Mouse (Mus musculus) urinary bladder, postnatal 10 days (tissue): ENCODE measurements at regions not wholly inside any gene's neighbourhood (a gene's known extent, or its start where the extent isn't known, plus 50 kb on each side); places are given as distances from the start of the nearest gene placed in this dataset.

Experiments
- DNase-seq: peaks from one replicate; pipeline ENCODE4 v3.0.0; 2022; ENCODE audit warnings: low spot score

DNA sequence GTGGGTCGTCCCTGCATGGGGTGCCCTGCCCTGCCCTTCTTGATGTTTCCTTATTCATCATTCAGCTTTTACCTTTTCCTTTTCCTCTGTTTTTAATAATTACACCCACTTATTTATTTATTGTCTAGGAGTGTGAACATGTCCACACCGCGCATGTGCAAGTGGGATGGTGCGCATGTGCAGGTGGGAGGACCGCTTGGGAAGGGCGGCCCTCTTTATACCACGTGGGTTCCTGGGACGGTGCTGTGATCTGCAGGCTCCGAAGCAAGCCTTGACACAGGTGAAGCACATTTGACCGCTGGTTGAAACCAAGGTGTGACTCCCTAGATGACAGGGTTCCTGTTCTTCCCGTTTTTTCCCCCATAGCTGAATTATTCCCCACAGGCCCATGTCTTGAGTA, 60.0 kb downstream of the Syf2 start:
- no peak for DNase-seq

DNA sequence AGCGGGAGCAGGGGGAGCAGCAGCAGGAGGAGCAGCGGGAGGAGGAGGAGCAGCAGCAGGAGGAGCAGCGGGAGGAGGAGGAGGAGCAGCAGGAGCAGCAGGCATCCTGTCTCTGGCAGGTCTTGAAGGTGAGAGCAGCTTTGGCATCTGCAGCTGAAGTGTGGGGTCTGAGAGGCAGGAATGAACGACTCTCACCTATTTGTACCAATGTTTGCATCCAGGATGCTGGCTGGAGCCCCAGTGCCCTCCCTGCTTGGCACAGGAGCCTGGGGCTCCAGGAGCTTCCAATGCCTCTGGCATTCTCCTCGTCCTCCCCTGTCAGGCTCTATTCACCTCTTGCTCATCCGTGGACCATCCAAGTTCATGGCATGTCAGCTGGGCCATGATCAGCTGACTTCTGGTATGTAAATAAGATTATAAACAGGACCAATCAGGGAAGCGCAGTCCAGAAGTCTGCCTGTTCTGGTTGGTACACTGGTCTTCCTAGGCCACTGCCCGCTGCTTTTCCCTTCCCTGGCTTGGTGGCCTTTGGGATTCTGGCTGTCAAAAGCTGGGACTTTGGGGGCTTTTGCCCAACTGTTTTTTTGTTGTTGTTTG, 62.9 kb downstream of the Syf2 start:
- no peak for DNase-seq

DNA sequence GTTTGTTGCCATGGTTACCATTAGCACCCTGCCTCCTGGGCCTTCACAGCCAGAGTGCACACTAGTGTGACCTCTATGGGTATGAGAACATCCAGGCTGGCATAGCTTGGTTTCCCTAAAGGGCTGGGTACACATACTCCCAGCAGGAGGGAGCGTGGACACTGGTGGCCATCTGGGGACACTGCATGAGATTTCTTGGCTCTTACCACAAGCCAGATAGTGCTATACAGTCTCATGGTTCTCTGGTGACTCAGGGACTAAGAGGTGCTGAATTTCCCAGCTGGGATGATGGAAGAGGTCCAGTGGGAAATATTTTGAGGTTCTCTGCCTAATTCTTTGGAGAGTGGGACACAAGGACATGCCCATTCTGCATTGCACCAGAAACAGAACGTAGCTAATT, 63.5 kb downstream of the Syf2 start:
- no peak for DNase-seq

DNA sequence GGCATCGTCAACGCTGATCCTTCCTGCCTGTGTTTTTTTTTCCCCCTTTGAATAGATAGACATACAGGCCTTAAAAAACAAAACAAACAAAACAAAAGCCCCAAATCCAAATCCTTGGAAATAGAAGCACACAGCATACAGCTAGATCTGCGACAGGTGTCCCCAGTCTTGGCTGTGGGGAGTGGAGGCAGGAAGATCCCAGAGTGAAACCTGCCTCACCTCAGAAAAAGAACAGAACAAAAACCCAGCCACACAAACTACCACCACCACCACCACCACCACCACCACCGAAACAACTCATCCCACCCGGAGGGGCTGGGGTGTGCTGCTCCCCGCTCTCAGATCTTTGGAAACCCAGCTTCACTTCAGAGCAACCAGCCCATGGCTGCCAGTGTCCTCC, 64.0 kb downstream of the Syf2 start:
- no peak for DNase-seq

DNA sequence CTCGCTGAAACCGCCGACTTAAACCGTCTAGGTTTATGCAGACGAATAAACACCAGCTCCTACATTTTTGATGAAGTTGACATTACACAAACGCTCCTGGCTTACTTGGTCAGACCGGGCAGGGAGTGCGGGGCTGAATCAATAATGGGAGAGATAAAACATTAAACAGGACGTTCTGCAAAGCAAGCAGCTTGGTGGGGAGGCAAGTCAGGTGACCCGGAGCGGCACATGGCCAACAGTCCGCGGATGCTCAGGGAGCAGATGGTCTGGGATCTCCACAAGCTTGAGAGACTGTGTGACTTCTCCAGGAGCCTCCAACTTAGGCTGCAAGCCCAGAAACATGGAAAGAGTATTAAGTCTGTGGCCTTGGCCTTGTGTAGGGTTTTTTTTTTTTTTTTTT, 64.4 kb downstream of the Syf2 start:
- no peak for DNase-seq

DNA sequence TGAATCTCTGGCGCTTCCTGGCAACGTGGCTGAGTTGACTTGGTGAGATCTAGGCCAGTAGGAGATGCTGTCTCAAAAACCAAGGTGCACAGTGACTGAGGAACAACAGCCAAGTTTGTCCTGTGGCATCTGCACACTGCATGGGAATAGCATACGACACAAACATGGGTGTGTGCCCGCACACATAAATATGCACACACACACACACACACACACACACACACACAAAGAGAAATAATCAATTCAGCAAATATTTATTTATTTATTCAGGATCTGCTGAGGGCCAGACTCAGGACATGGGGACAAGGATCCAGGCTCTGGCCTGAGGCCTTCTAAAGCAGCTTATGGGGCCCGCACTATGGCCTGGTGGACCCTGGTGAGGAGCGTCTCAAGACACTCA, 65.4 kb downstream of the Syf2 start:
- no peak for DNase-seq

DNA sequence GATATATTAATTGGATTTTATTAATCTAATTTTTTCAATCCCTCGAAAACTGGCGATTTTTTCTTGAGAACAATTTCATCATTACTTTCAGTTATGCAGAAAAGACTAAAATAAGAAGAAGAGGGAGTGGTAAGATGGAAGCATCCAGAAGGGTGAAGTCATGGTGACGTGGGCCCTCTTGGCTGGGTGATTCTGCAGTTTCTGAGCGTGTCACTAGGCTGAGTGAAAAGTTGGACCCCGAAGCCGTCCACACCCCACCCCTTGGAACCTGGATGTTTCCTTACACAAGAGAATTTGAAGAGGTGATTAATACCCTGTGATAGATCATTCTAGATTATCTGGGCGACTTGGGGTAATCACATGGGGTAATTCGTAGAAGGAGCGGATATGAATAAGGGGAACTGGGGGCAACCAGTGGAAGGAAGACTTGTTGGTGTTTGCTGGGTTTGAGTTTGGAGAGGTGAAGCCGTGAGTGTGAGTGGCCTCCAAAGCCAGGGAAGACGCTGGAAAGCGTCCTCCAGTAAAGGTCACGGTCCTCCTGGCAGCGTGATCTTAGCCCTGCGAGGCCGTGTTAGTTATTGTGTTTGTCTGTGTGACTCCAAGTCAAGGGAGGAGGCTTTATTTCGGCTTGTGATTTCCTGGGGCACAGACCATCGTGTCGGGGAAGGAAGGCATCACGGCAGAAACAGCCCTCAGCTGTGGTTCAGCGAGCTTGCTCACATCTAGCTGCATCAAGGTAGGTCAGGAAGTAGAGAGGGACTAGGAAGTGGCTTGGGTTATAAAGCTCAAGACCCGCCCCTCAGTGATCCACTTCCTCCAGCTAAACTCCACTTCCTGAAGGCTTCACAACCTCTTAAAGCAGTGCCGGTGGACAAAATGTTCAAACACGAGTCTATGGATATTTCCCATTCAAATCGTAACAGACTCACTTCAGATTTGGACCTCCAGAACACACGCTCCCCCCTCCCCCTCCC, 67.0 kb downstream of the Syf2 start:
- DNase-seq, result no peak

DNA sequence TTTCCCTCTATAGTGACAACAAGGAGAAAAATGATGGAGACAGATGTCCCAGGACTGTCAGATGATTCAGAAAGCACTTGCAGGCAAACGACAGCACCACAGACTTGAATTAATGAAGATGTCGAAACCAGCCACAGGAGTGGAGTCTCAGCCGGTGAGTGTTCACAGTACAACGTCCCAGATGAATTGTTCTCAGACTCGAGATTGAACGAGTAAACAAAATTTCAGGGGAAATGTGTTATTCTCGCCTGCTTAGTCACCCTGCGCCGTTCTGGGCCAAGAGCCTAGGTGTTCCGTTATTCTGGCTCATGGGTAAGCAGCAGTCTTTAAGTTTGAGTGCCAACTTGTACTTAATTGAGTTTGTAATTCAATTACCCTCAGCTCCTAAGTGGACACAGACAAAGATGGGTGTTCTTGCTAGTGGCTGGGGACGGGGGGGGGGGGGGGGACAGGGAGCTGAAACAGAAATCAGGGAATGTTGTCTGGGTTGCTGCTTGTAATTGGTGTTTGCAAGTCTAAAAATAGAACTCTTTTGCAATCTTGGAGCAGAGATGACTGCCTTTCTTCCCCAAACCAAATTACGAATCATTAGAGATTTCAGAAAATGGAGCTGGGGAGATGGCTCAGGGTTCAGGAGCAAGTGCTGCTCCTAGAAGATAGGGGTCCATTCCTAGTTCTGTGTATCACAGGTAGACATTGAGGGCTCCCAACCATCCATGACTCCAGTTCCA, 68.4 kb downstream of the Syf2 start:
- no peak for DNase-seq

DNA sequence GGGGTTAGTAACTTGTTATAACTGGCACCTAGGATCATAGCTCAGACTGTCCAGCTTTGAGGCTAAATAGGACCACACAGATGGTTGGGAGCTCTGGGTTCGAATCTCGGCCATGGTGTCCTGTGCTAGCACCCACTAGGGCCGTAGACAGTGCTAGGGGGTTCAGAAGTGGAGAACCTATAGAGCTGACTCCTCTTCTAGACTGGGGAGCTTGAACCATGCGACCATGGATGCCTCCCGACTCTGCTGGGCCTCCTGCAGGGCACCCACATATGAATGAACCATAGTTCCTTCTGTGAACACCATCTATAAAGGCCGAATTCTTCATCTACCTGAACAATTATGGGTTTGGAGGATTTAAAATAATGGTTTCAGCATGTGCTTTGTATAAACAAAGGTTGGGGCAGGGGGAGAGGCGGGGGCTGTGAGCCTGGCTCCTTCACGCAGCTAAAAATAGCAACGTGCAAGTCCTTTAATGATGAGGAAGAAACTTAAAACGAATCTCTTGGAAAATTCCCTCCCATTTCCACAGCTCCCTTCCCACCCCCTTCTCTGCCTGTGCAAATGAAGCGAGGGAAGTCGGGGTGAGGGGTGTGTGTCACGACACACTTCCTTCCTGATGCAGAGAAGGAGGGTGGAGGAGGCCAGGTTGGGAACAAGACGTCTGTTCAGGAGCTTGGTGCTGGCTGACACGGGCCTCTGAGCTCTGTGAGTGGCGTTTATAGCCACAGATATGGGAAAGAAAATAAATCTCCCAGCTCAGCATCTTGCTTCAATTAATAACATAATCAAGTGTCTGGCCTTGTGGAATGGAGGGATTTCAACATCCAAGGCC, 71.6 kb downstream of the Syf2 start:
- no peak for DNase-seq

DNA sequence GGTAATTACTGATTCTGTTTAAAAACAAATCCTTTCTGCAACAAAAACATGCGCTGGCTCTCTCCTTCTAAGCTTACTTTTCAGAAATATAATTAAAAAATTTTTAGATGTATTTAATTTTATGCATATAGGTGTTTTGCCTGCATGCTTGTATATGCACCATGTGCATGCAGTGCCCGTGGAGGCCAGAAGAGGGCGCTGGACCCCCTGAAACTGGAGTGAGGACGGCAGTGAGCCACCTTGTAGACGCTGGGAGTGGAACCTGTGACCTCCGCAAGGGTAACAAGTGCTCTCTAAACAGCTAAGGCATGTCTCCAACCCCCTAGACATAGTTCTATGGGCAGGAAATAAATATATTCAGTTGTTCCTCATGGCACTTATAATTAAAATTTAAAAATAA, 80.7 kb downstream of the Syf2 start:
- no peak for DNase-seq

DNA sequence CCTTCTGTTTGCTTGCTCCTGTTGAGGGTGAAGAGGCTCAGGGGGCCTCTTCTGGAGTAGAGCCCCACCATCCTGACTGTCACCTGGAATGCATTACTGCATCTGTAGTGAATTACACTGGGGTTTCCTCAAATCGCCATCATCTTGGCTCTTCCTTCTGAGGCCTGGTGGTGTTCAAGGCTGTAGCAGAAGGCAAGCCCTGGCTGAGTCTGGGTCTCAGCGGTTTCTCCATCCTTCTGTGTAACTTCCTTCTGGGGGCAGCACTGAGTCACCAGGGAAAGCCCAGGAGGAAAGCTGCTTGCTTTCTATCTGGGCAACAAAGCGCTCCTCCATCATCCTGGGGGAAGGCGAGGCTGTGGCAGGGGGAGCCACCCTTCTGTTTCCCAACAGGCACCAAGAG, 82.2 kb downstream of the Syf2 start:
- DNase-seq, result no peak

DNA sequence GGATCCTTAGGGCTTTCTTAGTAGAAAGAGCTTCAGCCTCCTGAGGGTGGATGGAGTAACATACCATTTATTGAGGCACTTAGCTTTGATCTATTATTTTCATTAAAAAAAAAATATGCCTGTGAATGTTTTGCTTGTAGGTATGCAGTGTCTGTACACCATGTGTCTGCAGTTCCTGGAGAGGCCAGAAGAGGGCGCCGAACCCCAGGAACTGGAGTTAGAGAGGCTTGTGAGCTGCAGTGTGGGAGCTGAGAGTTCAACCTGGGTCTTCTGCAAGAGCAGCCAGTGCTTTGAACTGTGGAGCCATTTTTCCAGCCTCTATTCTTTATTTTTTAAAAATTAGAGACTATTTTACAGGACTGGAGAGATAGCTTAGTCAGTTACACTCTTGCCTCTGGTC, 83.2 kb downstream of the Syf2 start:
- DNase-seq, result no peak

DNA sequence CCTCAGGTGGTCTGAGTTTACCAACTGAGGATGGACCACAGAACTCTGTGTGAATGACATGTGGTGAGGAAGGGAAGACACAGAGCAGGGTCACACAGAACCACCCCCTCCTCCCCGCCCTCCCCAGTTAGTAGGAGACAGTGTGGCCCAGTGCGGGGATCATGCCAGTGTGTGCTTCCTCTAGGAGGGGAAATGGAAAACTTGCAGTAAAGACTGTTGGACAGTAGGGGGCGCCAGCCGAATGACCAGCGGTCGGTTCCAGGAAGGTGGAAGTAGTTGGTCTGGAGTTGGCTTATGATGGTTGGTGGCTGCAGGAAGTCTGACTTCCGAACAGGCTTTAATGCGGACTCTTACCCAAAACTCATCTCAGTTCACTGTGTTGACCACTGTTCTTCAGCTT, 87.3 kb downstream of the Syf2 start:
- peak; percentile 21 for DNase-seq

DNA sequence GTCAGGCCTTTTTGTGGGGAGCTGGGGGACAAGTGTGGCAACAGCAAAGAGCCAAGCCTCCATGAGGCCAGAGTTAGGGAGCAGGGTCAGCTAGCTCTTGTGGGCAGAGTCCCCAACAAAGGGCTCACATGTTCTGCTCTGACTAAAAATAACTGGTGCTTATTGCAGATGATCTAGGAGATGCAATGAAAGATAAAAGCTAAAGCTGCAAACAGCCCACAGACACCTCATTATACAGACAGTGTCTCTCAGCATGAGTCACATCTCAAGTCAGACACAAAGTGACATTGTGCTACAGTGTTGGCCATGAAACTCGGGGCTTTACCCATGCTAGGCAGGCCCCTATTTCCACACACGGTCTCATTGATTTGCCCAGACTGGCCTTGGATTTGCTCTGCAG, 88.4 kb downstream of the Syf2 start:
- no peak for DNase-seq

DNA sequence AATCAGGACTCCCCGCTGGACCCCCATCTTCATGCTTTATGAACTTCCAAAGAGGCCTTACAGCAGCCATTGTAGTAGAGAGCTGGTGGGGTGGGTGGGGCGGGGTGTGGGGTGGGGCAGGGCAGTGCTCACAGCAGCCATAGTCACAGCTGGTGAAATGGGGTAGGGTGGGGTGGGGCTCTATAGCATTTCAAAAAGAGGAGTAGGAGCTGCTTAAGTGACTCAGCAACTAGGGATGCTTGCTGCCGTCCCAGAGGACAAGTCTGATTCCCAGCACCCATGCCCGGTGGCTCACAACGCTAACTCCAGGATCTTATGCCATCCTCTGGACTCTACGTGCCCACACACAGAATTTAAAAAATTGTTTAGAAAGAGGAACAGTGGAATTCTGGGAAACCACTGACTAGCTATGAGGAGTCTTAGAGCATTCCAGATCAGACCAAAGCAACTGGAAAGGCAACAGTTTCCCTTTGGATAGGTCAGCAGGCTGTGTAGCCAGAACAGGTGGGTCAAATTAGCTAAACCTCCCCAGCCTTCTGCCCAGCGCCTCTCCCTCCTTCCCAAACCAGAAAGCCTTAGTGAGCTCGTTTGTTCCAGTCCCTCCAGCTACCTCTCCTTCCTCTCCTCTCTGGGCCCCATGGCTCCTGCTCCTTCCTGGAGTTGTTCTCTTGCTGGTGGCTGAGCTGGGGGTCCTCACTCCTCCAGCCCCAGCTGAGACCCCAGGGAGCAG, 89.7 kb downstream of the Syf2 start:
- DNase-seq, result no peak

DNA sequence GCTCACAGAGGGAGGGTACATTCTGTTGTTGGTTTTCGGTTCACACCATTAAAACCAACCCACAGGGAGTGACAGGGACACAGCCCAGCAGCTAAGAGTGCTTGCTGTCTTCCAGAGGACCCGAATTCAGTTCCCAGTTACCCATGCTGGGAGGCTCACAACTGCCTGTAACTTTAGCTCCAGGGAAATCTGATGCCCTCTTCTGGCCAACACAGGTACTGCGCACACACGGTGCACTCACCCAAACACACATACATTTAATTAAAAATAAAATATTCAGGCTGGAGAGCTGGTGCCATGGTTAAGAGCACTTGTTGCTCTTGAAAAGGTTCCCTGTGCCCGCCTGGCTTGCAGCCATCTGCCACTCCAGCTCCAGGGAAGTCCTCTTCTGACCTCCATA, 92.5 kb downstream of the Syf2 start:
- no peak for DNase-seq

DNA sequence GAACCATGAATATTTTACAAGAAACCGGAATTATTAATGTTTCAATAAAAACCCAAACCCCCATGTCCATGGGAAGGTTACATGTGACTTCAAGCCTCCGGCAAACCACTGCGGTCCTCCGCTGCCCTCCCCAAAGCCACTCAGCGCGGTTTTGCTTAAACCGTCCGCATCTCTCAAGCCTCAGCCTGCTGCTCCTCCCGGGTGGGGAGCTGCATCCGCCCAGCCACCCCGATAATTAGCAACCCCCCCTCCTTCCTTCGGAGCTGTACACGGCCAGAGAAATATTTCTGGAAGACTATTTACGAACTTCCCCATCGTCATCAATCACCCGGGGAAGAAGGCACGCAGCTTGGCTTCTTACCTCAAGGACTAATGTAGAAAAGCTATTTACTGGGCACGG, 94.7 kb upstream of the Runx3 start:
- DNase-seq, result no peak

DNA sequence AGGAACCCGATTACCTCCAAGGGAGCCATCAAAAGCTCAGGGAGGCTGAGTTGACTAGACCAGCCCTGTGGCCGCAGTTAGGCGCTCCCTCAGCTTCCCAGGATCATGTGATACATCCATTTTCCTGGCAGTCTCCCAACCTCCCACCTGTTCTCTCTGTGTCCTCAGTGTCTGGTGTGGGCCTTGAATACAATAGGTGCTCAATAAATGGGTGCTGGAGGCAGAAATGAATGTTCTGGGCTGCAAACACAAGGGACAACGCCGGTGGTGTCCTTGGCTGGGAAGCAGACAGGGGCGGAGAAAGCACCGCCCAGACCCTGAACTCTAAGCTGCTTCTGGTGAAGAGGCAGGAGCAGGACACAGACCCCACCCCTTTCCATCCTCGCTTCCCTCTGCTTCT, 93.3 kb upstream of the Runx3 start:
- no peak for DNase-seq

DNA sequence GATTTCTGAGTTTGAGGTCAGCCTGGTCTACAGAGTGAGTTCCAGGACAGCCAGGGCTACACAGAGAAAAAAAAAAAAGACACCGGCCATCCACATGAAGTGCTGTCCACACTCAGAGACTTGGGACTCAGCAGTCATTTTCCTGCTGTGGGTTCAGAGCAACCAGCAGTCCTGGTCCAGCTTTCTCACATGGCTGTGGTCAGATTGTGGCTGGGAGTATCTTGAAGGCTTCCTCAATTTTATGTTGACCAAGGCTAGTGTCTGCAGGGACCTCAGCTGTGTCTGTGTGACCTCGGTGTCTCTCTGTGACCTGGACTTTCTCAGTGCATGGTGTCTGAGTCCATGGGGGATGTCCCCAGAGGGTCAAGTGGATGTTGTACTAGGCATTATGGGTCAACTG, 90.7 kb upstream of the Runx3 start:
- no peak for DNase-seq

DNA sequence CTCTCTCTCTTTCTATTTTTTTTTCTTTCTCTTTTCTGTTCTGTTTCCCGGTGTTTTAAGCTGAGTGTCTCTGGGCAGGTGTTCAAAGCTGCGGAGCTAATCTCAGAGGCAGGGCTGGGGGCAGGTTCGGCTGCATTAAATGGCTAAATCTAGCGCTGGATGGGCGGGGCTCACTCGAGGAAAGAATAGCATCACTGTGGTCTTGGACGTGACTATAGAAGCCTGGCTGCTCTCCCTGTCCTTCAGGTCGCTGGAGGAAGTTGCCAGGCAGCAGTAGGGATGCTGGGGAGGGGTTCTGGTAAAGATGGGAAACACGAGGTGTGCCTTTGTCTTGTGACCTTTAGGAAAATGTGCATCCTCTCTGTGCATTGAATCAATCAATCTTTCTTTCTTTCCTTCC, 88.0 kb upstream of the Runx3 start:
- no peak for DNase-seq

DNA sequence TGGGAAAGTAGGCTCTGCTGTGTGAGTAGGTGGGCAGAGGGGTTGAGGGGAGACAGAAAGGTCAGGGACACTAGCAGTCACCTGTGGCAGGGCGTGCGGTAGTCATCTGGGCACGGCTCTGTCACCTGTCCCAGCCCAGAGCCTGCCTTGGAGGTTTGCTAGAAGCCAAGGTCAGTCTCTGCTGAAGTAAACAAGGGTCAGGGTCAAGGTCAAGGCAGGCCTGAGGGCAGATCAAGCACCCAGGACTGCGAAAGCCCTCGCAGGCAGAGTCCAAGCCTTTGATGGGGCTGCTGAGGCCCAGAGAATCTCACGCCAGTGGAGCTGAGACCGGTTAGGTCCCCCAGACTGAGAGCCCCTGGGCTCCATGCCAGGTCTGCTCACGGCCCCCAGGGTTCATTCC, 87.2 kb upstream of the Runx3 start:
- no peak for DNase-seq

DNA sequence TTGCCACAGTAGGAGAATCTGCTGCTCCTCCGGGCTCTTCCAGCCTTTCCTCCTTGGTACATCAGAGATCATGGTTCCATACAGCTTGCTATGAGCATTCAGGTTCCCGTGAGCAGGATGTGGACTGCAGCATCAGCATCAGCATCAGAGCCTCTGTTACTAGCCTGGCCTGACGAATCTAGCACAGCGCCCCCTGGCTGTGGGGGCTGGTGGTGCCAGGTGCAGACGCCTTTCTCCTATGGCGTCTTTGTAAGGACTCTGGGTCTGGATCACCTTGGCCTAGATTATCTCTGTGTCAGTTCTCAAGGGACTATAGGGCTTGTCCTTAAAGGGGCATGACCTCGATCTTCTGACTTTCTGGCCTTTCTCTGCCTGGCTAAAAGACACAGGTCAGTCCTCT, 86.0 kb upstream of the Runx3 start:
- no peak for DNase-seq
